Mouse (Mus musculus) cerebellum, adult 2 months (tissue): ENCODE results near the gene Arl16.

Experiments
- CTCF ChIP-seq: fragments of 200-500 bp; IDR thresholded peaks from 2 replicates; pipeline ENCODE4 v1.5.1; 2011; ENCODE audit warnings: low read depth, mild to moderate bottlenecking, control low read depth, low read length, moderate library complexity, borderline replicate concordance; ENCODE audit not compliant: insufficient read depth
- POLR2A ChIP-seq: fragments of 200-500 bp; IDR thresholded peaks from 2 replicates; pipeline ENCODE4 v1.6.1; 2011; ENCODE audit warnings: low read length, control low read depth, borderline replicate concordance; ENCODE audit not compliant: insufficient read depth

DNA sequence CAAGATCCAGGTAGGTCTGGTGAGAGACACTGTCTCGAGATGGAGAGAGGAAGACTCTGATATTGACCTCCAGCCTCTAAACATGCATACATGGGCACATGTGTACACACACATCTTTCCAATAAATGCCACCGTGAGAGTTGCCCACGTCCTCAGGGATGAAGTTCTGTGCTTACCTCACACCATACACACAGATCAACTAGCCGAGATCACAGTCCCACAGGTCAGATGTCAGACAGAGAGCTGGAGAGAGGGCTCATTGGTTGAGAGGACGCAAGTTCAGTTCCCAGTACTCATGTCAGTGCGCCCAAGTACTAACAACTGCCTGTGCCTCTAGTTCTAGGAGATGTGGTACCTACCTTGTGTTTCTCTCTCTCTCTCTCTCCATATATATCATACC, 33.6 kb upstream of the Arl16 start:
- TF ChIP-seq POLR2A: no peak
- no peak for TF ChIP-seq CTCF
